Mouse (Mus musculus) midbrain, embryonic 16.5 days (tissue): ENCODE data around the gene Exph5. TPM values are rescaled to one million over a fixed set of nuclear protein-coding genes. Genes with fewer than 3 reads are reported as not detected.

Experiments used
- ATAC-seq: fragments of 200-750 bp; cut with Nextera tagmentation; 2 replicates; pipeline ENCODE4 v1.8.0; 2017; ENCODE audit warnings: moderate TSS enrichment
- H3K27ac ChIP-seq: fragments of 300-500 bp; sonication (generic); 2 replicates; pipeline ENCODE4 v1.5.1; 2014; ENCODE audit warnings: mild to moderate bottlenecking, low read length, mixed read lengths
- H3K27me3 ChIP-seq: fragments of 300-500 bp; sonication (generic); 2 replicates; pipeline ENCODE4 v1.6.1; 2014; ENCODE audit warnings: low read depth, low read length, mixed read lengths; ENCODE audit not compliant: control insufficient read depth, insufficient read depth
- H3K36me3 ChIP-seq: fragments of 300-500 bp; sonication (generic); 2 replicates; pipeline ENCODE4 v1.6.1; 2014; ENCODE audit warnings: mild to moderate bottlenecking, low read length, moderate library complexity, mixed read lengths; ENCODE audit not compliant: control insufficient read depth, insufficient read depth
- H3K4me1 ChIP-seq: fragments of 300-500 bp; sonication (generic); 2 replicates; pipeline ENCODE4 v1.6.1; 2014; ENCODE audit warnings: mild to moderate bottlenecking, low read length, mixed read lengths; ENCODE audit not compliant: control insufficient read depth, insufficient read depth
- H3K4me2 ChIP-seq: fragments of 300-500 bp; sonication (generic); 2 replicates; pipeline ENCODE4 v1.6.1; 2014; ENCODE audit warnings: mild to moderate bottlenecking, low read length, mixed read lengths
- H3K4me3 ChIP-seq: fragments of 300-500 bp; sonication (generic); 2 replicates; pipeline ENCODE4 v1.5.1; 2014; ENCODE audit warnings: low read depth, mild to moderate bottlenecking, low read length, moderate library complexity, mixed read lengths
- H3K9ac ChIP-seq: fragments of 300-500 bp; sonication (generic); 2 replicates; pipeline ENCODE4 v1.6.1; 2014; ENCODE audit warnings: low read depth, low read length, mixed read lengths
- H3K9me3 ChIP-seq: fragments of 300-500 bp; sonication (generic); replicated peaks from 2 replicates; pipeline ENCODE4 v1.6.1; 2014; ENCODE audit warnings: mild to moderate bottlenecking, low read length, mixed read lengths; ENCODE audit not compliant: control insufficient read depth, poor library complexity, severe bottlenecking
- WGBS: fragments of 180-500 bp; shearing (Covaris S2); extraction: QIAGEN DNeasy Blood & Tissue Kit; methylation state at CpG from one replicate; pipeline ENCODE4 v1.1.7; 2014; 5-methylcytosine and 5-hydroxymethylcytosine counted together
- polyA plus RNA-seq: library from polyadenylated mRNA; unstranded; fragments of >200 nt; fragmentation: Nextera tagmentation; extraction: Ambion mirVana; gene quantifications from 2 replicates; pipeline ENCODE4 v1.2.1, GENCODE M21; 2015

The Exph5 gene
- polyA plus RNA-seq, 1 experiment from 2014 or later = 0.39 TPM

GRCm38 (mm10) chr9:53269466-53269755, 32.1 kb upstream of the Exph5 start:
- no peak overlapping the region for H3K27ac ChIP-seq
- no peak overlapping the region for H3K4me3 ChIP-seq
- H3K9ac ChIP-seq = no peak overlapping the region
- no peaks in the 10 kb centered on the region for H3K36me3 ChIP-seq
- no peak overlapping the region for H3K4me2 ChIP-seq
- no peaks in the 10 kb centered on the region for H3K4me1 ChIP-seq
- ATAC-seq = no peak
- H3K9me3 ChIP-seq = no peaks in the 10 kb centered on the region
- no peaks in the 10 kb centered on the region for H3K27me3 ChIP-seq
- 92% methylated on average over 5 of the region's 5 CpGs for WGBS

- Histone ChIP-seq H3K4me2 (no peak overlapping the region), H3K36me3 (no peaks in the 10 kb centered on the region), H3K4me3 (no peak overlapping the region), H3K27me3 (no peaks in the 10 kb centered on the region), H3K27ac (no peak overlapping the region), H3K4me1 (no peaks in the 10 kb centered on the region), H3K9ac (no peak overlapping the region), H3K9me3 (no peaks in the 10 kb centered on the region)
- 79% methylated on average over 5 of the region's 5 CpGs for WGBS
- ATAC-seq = no peak
These were observed 30.0 kb upstream of the Exph5 start for GRCm38 (mm10) chr9:53271281-53272022.

- Histone ChIP-seq H3K9me3 (no peaks in the 10 kb centered on the region), H3K36me3 (no peaks in the 10 kb centered on the region), H3K4me1 (no peaks in the 10 kb centered on the region), H3K27me3 (no peaks in the 10 kb centered on the region), H3K27ac (no peak overlapping the region), H3K4me2 (no peak overlapping the region), H3K9ac (no peak overlapping the region), H3K4me3 (no peak overlapping the region)
- no peak for ATAC-seq
- 54% methylated on average over 5 of the region's 5 CpGs for WGBS
These were observed 29.3 kb upstream of the Exph5 start for GRCm38 (mm10) chr9:53272207-53272606.

GRCm38 (mm10) chr9:53272714-53273113, 28.8 kb upstream of the Exph5 start:
- Histone ChIP-seq H3K4me1 (no peaks in the 10 kb centered on the region), H3K4me3 (no peak overlapping the region), H3K9ac (no peak overlapping the region), H3K9me3 (no peaks in the 10 kb centered on the region), H3K27ac (no peak overlapping the region), H3K27me3 (no peaks in the 10 kb centered on the region), H3K4me2 (no peak overlapping the region), H3K36me3 (no peaks in the 10 kb centered on the region)
- WGBS = 66% methylated on average over 4 of the region's 4 CpGs
- no peak for ATAC-seq

- Histone ChIP-seq H3K4me1 (no peaks in the 10 kb centered on the region), H3K36me3 (no peaks in the 10 kb centered on the region), H3K4me2 (no peak overlapping the region), H3K4me3 (no peak overlapping the region), H3K27ac (no peak overlapping the region), H3K27me3 (no peaks in the 10 kb centered on the region), H3K9me3 (no peaks in the 10 kb centered on the region), H3K9ac (no peak overlapping the region)
- 81% methylated on average over 1 of the region's 1 CpGs for WGBS
- ATAC-seq = no peak
These were observed 25.1 kb upstream of the Exph5 start for GRCm38 (mm10) chr9:53276381-53276780.

GRCm38 (mm10) chr9:53278997-53279396, 22.5 kb upstream of the Exph5 start:
- no peak overlapping the region for H3K4me2 ChIP-seq
- WGBS = 99% methylated on average over 2 of the region's 2 CpGs

GRCm38 (mm10) chr9:53286793-53287192, 14.7 kb upstream of the Exph5 start:
- H3K4me2 ChIP-seq = no peak overlapping the region
- H3K4me3 ChIP-seq = no peak overlapping the region
- no peaks in the 10 kb centered on the region for H3K36me3 ChIP-seq
- H3K9me3 ChIP-seq = no peaks in the 10 kb centered on the region
- no peak overlapping the region for H3K27ac ChIP-seq
- H3K4me1 ChIP-seq = no peaks in the 10 kb centered on the region
- H3K27me3 ChIP-seq = no peaks in the 10 kb centered on the region
- no peak for ATAC-seq
- 86% methylated on average over 6 of the region's 6 CpGs for WGBS
- no peak overlapping the region for H3K9ac ChIP-seq

More at GRCm38 (mm10) chr9:53278997-53279396, 22.5 kb upstream of the Exph5 start:
- Histone ChIP-seq H3K4me1 (no peaks in the 10 kb centered on the region), H3K9ac (no peak overlapping the region), H3K36me3 (no peaks in the 10 kb centered on the region), H3K27me3 (no peaks in the 10 kb centered on the region), H3K27ac (no peak overlapping the region), H3K9me3 (no peaks in the 10 kb centered on the region), H3K4me3 (no peak overlapping the region)
- no peak for ATAC-seq

- ATAC-seq = no peak
- no peak overlapping the region for H3K4me3 ChIP-seq
- WGBS = 94% methylated on average over 3 of the region's 3 CpGs
- no peaks in the 10 kb centered on the region for H3K9me3 ChIP-seq
- H3K4me2 ChIP-seq = no peak overlapping the region
- H3K36me3 ChIP-seq = no peaks in the 10 kb centered on the region
- no peak overlapping the region for H3K9ac ChIP-seq
- H3K27ac ChIP-seq = no peak overlapping the region
- H3K4me1 ChIP-seq = no peaks in the 10 kb centered on the region
- H3K27me3 ChIP-seq = no peaks in the 10 kb centered on the region
These were observed 11.5 kb upstream of the Exph5 start for GRCm38 (mm10) chr9:53290006-53290405.

GRCm38 (mm10) chr9:53292833-53293232, 8.6 kb upstream of the Exph5 start:
- H3K9ac ChIP-seq = no peak overlapping the region
- no peaks in the 10 kb centered on the region for H3K4me1 ChIP-seq
- H3K9me3 ChIP-seq = no peaks in the 10 kb centered on the region
- no peaks in the 10 kb centered on the region for H3K27me3 ChIP-seq
- no peak overlapping the region for H3K4me3 ChIP-seq
- no peak overlapping the region for H3K27ac ChIP-seq
- H3K4me2 ChIP-seq = no peak overlapping the region
- no peaks in the 10 kb centered on the region for H3K36me3 ChIP-seq
- ATAC-seq = no peak
